Mouse (Mus musculus) heart, adult 2 months (tissue): ENCODE results near the gene Slc25a3. TPM values are rescaled to one million over a fixed set of nuclear protein-coding genes. Genes with fewer than 3 reads are reported as not detected.

ENCODE experiments used
- DNase-seq, 2 experiments: peaks; one replicate each; pipeline ENCODE4 v3.0.0; 2021
- H3K27ac ChIP-seq: fragments of 200-600 bp; 2 replicates; pipeline ENCODE4 v1.8.1; 2022
- H3K27me3 ChIP-seq: fragments of 200-500 bp; 2 replicates; pipeline ENCODE4 v1.6.1; 2012; ENCODE audit warnings: mild to moderate bottlenecking, low read length, inconsistent platforms, mixed read lengths; ENCODE audit not compliant: control insufficient read depth, insufficient read depth
- H3K36me3 ChIP-seq: fragments of 200-500 bp; 2 replicates; pipeline ENCODE4 v1.6.1; 2012; ENCODE audit warnings: low read length, inconsistent platforms; ENCODE audit not compliant: control insufficient read depth, insufficient read depth
- H3K4me1 ChIP-seq: fragments of 200-500 bp; 2 replicates; pipeline ENCODE4 v1.6.1; 2011; ENCODE audit warnings: low read length; ENCODE audit not compliant: control insufficient read depth, insufficient read depth
- H3K4me3 ChIP-seq: fragments of 200-600 bp; 2 replicates; pipeline ENCODE4 v1.8.1; 2022
- H3K79me2 ChIP-seq: fragments of 200-500 bp; replicated peaks from 2 replicates; pipeline ENCODE4 v1.6.1; 2012; ENCODE audit warnings: mild to moderate bottlenecking, inconsistent platforms, low read length, moderate library complexity, mixed read lengths; ENCODE audit not compliant: control insufficient read depth, insufficient read depth
- H3K9ac ChIP-seq: fragments of 200-500 bp; 2 replicates; pipeline ENCODE4 v1.6.1; 2012; ENCODE audit warnings: low read depth, mild to moderate bottlenecking, control low read depth, inconsistent platforms, low read length, mixed read lengths
- CTCF ChIP-seq: fragments of 200-600 bp; IDR thresholded peaks from 2 replicates; pipeline ENCODE4 v1.8.1; 2022; ENCODE audit warnings: antibody characterized with exemption, mild to moderate bottlenecking, moderate library complexity
- EP300 ChIP-seq: fragments of 200-500 bp; IDR thresholded peaks from 2 replicates; pipeline ENCODE4 v1.6.1; 2011; ENCODE audit warnings: low read depth, low read length, control low read depth; ENCODE audit not compliant: insufficient read depth
- POLR2A ChIP-seq: fragments of 200-500 bp; IDR thresholded peaks from 2 replicates; pipeline ENCODE4 v1.6.1; 2011; ENCODE audit warnings: mild to moderate bottlenecking, low read depth, low read length, control low read depth; ENCODE audit not compliant: insufficient read depth
- WGBS: fragments of 180-500 bp; shearing (Covaris S2); methylation state at CpG from one replicate; pipeline ENCODE4 v1.1.7; 2018; 5-methylcytosine and 5-hydroxymethylcytosine counted together
- intact Hi-C: fragments of 180-260 bp; cut with DNase I; formaldehyde crosslinking; loops from one replicate; pipeline ENCODE4 v1.15.1; 2025
- polyA plus RNA-seq: library from polyadenylated mRNA; depleted of rRNA; stranded (reverse); fragments of >200 nt; gene quantifications from 2 replicates; pipeline ENCODE4 v1.2.3, GENCODE M21; 2012
- total RNA-seq, 2 experiments: library from RNA; stranded (reverse); gene quantifications; 2 replicates each; pipeline ENCODE4 v1.2.3; 2021

Slc25a3 gene
- total and polyA plus RNA-seq, 3 experiments: 1,459 to 2,697 (median 2,279) TPM

DNA sequence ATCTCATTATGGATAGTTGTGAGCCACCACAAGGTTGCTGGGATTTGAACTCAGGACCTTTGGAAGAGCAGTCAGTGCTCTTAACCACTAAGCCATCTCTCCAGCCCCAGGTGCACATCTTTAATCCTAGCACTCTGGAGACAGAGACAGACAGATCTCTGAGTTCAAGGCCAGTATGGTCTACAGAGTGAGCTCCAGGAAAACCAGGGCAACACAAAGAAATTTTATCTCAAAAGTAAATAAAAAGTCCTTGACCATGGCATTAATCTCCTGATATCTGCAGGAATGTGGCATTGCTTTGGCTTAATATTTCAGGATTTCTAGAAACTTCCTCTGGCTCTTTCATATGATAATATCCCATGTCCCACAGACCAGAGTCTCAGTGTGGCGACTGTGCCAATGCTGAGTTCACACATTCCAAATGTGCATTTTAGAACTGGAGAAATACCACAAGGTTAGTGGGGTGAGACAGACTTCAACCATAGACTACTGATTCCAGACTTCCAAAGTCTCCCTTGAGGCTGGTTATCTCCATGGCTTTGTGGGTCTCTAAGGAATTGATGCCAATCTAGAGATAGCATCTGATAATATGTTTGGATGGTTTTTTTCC, 4.8 kb upstream of the Slc25a3 start:
- Histone ChIP-seq H3K4me1 (peaks cover 3% of the 10 kb centered on the region), H3K27ac (no peak overlapping the region), H3K4me3 (no peak overlapping the region), H3K9ac (no peak overlapping the region), H3K79me2 (no peaks in the 10 kb centered on the region), H3K27me3 (no peaks in the 10 kb centered on the region), H3K36me3 (no peaks in the 10 kb centered on the region)
- intact Hi-C loops: no loop called here
- DNase-seq: no peak
- TF ChIP-seq POLR2A: no peak
- no peak for TF ChIP-seq EP300
- no peak for TF ChIP-seq CTCF
- WGBS: 61% methylated on average over 1 of the region's 1 CpGs

DNA sequence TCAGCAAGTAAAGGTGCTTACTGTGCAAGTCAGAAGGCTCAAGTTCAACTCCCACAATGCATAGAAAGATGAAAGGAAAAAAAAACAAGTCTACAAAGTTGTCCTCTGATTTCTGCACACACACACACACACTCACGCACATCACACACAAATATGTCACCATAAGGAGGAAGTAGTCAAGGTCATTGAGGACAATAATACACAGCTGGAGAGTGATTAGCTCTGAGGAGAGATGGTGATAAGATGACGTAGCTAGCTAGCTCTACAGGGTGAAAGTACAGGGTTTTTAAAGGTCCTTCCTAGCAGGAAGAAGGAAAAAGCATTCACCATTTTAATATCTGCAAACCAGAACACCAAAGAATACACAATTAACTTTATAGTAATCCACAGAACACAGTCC, 3.5 kb upstream of the Slc25a3 start:
- 21% methylated on average over 2 of the region's 2 CpGs for WGBS
- Histone ChIP-seq H3K27me3 (no peaks in the 10 kb centered on the region), H3K4me3 (no peak overlapping the region), H3K36me3 (peaks cover 4% of the 10 kb centered on the region), H3K79me2 (peaks cover 3% of the 10 kb centered on the region; the same call in 1 of the 2 replicates), H3K9ac (no peak overlapping the region), H3K27ac (peak overlapping the region; percentile 81), H3K4me1 (peaks cover 3% of the 10 kb centered on the region)
- intact Hi-C loops: no loop called here
- TF ChIP-seq POLR2A: no peak
- no peak for TF ChIP-seq CTCF
- TF ChIP-seq EP300: no peak
- no peak for DNase-seq

DNA sequence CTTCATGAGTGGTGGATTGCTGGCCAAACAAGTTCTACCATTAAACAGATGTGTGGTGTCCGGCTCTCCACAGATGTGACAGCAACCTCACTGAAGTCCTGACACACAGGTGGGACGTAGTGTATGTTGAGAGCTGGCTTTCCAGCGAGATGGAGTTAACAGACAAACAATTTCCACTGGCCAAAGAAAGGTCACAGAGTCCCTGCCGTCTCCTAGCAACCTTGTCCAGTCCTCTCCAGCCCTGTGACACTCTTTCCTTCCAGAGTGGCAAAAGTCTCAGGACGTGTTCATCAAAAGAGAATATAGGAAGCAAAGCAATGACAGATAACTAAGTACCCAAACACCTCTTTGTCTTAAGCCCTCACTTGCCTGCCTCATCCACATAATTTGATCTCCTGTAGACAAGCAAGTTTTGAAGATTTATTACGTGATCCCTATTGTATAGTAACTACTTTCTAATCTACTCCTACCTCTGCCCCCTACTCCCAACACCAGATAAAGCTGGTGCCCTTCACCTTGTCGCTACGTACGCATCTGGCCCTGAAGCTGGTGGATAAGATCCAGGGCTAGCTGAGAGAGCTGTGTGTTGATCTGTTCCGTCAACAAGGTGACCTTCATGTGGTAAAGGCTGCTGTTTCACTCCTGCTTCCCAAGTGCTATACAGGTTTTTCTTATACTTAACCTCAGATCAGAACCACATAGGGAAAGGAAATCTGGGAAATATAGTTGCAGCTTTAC, 2.9 kb upstream of the Slc25a3 start:
- Histone ChIP-seq H3K27ac (peak overlapping the region; percentile 81), H3K4me1 (peaks cover 5% of the 10 kb centered on the region)
- whole genome bisulfite sequencing: 45% methylated on average over 10 of the region's 10 CpGs

DNA sequence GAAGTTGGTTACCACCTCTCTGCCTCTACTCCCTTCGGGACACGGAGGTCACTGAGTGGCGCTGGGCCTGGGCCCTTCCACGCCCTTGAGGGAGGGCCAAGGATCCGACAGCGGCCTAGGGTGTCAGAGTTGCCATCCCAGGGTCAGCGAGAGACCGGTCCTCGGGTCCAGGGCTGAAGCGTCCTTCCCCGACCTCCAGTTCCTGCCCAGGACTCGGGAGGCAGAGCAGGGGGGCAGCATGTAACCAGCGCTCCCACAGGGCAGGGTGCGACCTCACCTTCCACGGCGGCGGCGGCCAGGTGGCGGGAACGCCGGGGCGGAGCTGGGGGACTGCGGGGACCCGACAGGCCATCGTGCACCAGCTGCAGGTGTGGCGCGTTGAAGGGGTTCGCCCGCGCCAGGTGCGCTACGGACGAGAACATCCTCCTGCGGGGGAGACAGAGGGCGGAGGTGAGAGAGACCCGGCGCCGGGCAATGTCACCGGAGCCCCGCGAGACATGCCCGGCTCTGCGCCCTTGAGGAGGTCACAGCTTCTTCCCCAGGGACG, 505 bp downstream of the Slc25a3 start:
- H3K4me3 ChIP-seq: peak overlapping the region; percentile 86
- WGBS: under 1% methylated on average over 44 of the region's 44 CpGs
- H3K9ac ChIP-seq: peak overlapping the region; percentile 95
- H3K79me2 ChIP-seq: peaks cover 3% of the 10 kb centered on the region; the same call in 1 of the 2 replicates
- peak overlapping the region; percentile 97 for H3K27ac ChIP-seq
- no peaks in the 10 kb centered on the region for H3K27me3 ChIP-seq
- TF ChIP-seq CTCF (no peak), POLR2A (no peak; the same call in 1 of the 2 replicates), EP300 (no peak)
- peak in 1 of 2 experiments; percentile 65 for DNase-seq
- H3K4me1 ChIP-seq: peaks cover 5% of the 10 kb centered on the region
- intact Hi-C loops: loop anchor here (2.0 to 5.0 kb wide), 2 partner anchors 39 to 64 kb away; no protein-coding TSS in a partner anchor
- peaks cover 36% of the 10 kb centered on the region for H3K36me3 ChIP-seq

More for the DNA sequence above, 2.9 kb upstream of the Slc25a3 start:
- 0 out of 2 replicates have a peak overlapping the region, but pooled peaks have one; percentile 32 for H3K9ac ChIP-seq
- H3K36me3 ChIP-seq: peaks cover 9% of the 10 kb centered on the region
- no peaks in the 10 kb centered on the region for H3K27me3 ChIP-seq
- DNase-seq: peak in 1 of 2 experiments; percentile 21
- TF ChIP-seq POLR2A (no peak), EP300 (no peak), CTCF (no peak)
- peaks cover 3% of the 10 kb centered on the region; the same call in 1 of the 2 replicates for H3K79me2 ChIP-seq
- intact Hi-C loops: no loop called here
- H3K4me3 ChIP-seq: no peak overlapping the region

DNA sequence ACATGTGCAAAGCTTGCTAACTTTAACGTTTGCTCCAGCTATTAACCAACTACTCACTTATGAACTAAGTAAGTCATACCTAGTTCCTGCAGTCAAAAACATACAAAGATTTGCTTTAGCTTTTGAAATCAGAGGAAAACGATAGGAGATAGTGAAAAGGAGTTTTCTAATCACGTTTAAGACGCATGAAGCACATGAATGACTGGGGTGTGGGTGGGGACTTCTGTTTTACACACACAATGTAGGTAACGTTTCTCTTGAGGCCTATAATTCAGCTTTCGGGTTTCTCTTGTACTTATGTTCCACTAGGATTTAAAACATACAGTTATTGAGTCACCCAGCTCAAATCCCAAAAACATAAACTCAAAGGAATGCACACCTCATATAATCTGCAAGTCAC, 1.2 kb downstream of the Slc25a3 start:
- H3K4me1 ChIP-seq: peaks cover 5% of the 10 kb centered on the region
- no peak for DNase-seq
- no peaks in the 10 kb centered on the region for H3K27me3 ChIP-seq
- H3K27ac ChIP-seq: peak overlapping the region; percentile 97
- TF ChIP-seq POLR2A (no peak), CTCF (no peak), EP300 (no peak)
- peak overlapping the region; percentile 86 for H3K4me3 ChIP-seq
- 9% methylated on average over 6 of the region's 6 CpGs for WGBS
- peaks cover 3% of the 10 kb centered on the region; the same call in 1 of the 2 replicates for H3K79me2 ChIP-seq
- intact Hi-C loops: loop anchor here (2.0 to 5.0 kb wide), 2 partner anchors 38 to 65 kb away; no protein-coding TSS in a partner anchor
- peak overlapping the region; percentile 49; the same call in 1 of the 2 replicates for H3K9ac ChIP-seq
- peaks cover 43% of the 10 kb centered on the region for H3K36me3 ChIP-seq
